Mouse (Mus musculus): ENCODE measurements at regions not wholly inside any gene's neighbourhood (a gene's known extent, or its start where the extent isn't known, plus 50 kb on each side); places are given as distances from the start of the nearest gene placed in this dataset.

DNA sequence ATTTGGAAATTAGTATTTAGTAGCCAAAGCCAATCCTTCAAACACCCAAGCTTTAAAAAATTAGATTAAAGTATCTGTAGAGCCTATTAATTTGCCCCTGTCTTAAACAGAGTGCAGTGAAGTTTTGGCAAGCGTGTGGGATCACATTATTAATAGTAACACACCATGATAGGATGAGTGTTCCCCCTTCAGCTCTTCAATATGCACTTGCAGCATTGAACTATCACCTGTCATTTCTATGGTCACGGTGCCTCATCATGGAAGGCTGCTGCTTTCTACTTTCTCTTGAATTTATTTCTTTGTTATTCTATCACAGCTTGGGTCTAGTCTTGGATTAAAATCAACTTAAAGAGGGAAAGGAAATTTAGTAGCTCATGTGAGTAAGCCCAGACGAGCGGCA, 196.4 kb downstream of the Pmp22 start:
- no peak for TF ChIP-seq HCFC1 (IDR thresholded peaks at IDR 0.05; ENCODE audit: borderline replicate concordance, insufficient read depth, low read length)
- TF ChIP-seq MAFK (IDR thresholded peaks at IDR 0.05; ENCODE audit: insufficient read depth, low read depth, low read length) = no peak
- no peak for TF ChIP-seq CHD2 (IDR thresholded peaks at IDR 0.05; ENCODE audit: low read depth, low read length)
- no peak for TF ChIP-seq ZC3H11A (IDR thresholded peaks at IDR 0.05; ENCODE audit: borderline replicate concordance, low read depth, low read length)
- TF ChIP-seq ZNF384 (IDR thresholded peaks at IDR 0.05; ENCODE audit: low read depth, low read length) = no peak

Data from ES-E14 (cell line).